Mouse (Mus musculus): ENCODE data around the gene Nelfcd.
A peak's percentile ranks its signal among the peaks of the same experiment; 100 is the strongest.

The Nelfcd gene

DNA sequence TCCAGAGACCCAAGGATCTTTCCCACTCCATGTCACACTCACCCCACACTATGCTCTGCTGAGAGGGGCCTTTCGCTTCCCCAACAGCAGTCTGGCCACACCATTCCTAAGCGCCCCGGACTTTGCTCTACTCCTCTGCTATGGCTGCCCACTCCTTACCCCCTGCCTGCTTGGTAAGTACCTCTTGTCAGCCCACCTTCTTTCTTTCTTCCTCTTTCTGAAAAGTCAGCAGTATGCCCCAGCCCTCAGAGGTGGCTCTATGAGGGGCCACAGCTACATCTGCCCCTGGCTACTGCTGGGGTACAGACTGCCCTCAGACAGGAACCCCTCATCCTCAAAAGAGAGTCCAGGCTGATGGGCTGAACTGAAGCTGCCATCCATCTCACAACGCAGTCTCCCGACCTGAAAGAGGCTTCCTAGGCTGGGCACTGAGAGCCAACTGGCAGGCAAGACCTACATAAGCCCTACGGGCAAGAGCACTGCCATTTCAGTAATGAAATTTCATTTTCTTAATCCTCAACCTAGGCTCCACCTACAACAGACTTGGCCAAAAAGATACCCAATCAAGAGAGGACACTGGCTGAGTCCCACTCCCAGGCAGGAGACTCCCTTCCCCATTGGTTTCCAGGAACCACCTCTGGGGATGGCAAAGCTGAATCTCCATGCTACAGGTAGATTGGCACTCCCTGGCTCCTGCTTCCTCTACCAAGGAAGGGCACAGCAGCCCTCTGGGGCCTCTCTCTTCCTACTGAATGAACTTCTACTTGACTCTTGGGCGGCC lies 21.5 kb downstream of the Nelfcd start:
- no peak for DNase-seq (ENCODE audit: low read depth, low spot score)

DNA sequence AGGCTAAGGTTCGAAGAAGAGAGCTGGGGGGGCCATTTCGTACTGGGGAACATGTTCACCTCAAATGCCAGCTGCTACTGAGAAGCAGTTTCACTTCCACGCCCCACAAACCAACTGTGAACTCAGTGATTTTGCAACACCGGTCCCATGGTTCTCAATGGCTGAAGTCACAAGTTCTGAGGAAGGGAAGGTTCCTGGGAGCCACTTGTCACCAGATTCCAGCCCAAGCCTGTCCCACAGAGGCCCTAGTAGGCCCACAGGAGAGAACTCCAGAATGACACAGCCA lies 22.0 kb downstream of the Nelfcd start:
- DNase-seq (ENCODE audit: low read depth, low spot score), result no peak

- DNase-seq (ENCODE audit: low read depth, low spot score), result no peak
Measured at GRCm38 (mm10) chr2:174438181-174438580, 22.6 kb downstream of the Nelfcd start.

DNA sequence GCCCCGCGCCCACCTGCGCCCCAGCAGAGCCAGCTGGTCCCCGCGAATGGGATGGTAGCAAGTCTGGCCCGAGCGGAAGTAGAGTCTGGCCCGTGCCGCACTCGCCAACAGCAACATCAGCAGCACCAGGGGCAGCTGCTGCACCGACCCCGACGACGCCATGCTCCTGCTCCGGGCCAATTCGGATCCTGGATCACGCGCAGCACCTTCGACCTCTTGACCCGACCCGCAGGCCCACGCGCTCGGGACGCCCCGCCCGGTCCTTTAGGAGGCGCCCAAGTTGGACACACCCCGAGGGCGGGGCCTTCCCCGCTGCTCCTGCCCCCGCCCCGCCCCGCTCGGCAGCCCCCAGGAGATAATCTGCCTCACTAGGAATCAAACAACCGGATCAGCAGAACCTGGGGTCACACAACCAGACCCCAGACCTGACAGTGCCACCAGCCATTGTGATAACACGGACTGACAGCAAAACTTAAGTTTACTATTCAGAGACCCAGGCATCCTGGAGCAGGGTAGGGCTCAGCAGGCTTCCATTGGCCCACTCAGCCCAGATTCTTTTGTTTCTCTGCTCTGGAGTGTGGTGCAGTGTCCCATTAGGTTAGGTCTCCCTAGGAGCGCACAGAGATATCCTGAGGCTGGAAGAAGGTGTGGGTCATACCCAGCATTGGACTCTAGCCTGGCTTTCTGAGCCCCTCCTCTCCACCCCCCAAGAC lies 23.3 kb downstream of the Nelfcd start, which contains the start of gene Ctsz:
TSS of gene Ctsz (minus strand) at position 303 of the 713 bp plus-strand sequence.
- DNase-seq (ENCODE audit: low read depth, low spot score), result peak; percentile 32

GRCm38 (mm10) chr2:174439450-174439838 lies 23.8 kb downstream of the Nelfcd start:
- DNase-seq (ENCODE audit: low read depth, low spot score), result no peak

- no peak for DNase-seq (ENCODE audit: low read depth, low spot score)
Measured at GRCm38 (mm10) chr2:174439961-174440360, 24.4 kb downstream of the Nelfcd start.

GRCm38 (mm10) chr2:174441898-174442297 lies 26.3 kb downstream of the Nelfcd start:
- no peak for DNase-seq (ENCODE audit: low read depth, low spot score)

- DNase-seq (ENCODE audit: low read depth, low spot score), result no peak
Measured at GRCm38 (mm10) chr2:174442460-174442859, 26.9 kb downstream of the Nelfcd start.

DNA sequence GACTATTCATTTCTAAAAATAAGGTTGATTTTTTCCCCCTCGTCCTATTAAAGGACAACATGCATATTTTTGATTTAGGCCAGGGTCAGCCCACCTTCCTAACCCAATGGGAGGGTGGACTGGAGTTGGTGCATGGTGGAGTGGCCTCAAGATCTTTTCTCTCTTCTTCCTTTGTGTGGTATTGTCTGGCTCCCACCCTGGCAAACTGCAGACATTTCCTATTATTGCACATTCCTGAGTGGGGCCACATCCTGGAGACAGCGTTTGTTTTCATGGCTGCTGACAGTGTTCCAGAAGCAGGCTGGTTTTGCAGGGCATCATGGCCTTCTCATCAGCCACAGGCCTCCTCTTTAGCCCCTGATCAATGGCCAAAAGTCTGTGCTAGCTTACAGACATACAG lies 27.4 kb downstream of the Nelfcd start:
- no peak for DNase-seq (ENCODE audit: low read depth, low spot score)

DNA sequence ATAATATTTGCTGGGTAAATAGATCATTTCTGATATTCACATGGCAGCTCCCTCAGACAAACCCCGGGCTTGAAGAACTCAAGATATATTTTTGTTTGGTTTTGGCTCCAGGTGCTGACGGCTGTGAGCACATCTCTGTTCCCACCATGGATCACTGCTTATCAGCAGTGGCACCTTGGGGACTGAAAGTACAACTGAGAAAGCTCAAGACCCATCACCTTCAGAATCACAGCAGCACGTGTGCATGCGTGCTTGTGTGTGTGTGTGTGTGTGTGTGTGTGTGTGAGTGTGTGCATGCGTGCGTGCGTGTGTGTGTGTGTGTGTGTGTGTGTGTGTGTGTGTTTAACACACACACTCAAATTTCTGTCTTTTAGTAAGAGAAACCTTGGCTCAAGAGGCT lies 28.8 kb downstream of the Nelfcd start:
- DNase-seq (ENCODE audit: low read depth, low spot score), result no peak

- no peak for DNase-seq (ENCODE audit: low read depth, low spot score)
Measured at GRCm38 (mm10) chr2:174445018-174445417, 29.4 kb downstream of the Nelfcd start.

DNA sequence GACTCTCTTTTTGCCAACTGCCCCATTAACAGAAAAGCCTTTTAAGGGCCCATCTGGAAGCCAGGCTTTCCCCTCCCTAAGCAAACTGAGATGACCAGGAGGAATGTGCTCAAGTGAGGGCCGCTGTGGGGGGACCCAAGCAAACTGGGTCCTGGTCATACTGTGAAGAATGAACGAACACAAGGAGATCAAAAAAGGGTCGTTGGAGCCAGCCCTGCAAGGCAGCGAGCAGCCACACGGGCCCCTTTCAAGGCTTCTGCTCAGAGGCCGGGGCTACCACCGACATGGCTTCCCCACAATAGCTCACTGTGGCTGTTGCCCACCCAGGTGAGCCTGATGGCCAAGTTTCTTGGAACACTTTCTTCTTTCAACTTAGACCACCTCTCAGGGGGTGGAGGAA lies 30.9 kb downstream of the Nelfcd start:
- no peak for DNase-seq (ENCODE audit: low read depth, low spot score)

DNA sequence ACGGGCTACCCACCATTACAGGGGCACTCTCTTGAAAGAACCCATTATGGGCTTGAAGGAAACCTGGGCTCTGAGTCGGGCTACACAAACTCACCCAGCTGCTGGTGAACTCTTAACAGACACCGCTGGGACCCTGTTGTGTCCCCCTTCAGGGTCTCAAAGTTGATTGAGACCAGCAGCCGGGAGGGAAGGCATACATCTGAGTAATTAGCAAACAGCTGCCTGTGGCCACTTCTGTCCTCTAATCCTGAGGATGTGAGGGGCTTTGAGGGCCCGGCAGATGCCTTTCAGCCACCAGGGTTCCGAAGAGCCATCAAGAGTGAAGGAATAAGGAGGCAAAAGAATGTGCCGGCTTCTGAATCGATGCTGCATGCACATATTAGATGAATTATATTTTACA lies 31.3 kb downstream of the Nelfcd start:
- no peak for DNase-seq (ENCODE audit: low read depth, low spot score)

DNA sequence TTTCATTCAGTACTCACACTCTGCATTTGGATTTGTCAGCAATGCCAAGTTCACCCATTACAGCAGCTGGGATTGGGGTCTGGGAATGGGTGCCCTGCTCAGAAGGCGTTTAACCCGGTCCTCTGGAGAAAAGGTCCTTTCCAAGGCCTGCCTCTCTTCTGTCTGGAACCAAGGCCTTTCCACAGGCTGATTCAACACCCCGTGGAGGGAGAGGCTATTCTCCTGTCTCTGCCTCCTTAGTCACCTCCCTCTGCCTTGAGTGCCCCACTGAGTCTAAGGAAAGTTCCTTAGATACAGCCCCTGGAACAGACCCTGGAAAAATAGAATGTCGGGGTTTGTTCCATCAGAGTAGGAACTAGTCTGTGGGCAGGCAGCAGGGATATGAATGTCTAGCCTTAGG lies 32.8 kb downstream of the Nelfcd start:
- DNase-seq (ENCODE audit: low read depth, low spot score), result no peak

DNA sequence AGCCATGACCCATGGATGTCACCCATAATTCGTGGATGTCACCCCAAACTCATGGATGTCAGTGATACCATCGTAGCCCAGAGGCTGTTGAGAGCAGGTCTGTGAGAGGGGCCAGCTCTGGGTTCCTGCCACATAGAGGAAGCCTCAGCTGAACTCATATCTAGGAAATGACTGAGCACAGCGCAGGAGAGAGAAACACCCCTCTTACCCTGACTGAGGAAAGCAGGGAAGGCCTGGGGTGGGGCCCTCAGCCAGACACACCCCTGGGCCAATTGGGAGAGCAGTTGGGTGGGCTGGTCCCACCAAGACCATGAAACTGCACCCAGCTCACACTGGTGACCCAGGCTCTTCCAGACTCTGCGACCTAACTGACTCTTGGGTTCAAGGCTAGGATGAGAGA lies 34.7 kb downstream of the Nelfcd start, which contains the start of gene Tubb1:
TSS of gene Tubb1 (plus strand) at position 343 of the 400 bp plus-strand sequence.
- DNase-seq (ENCODE audit: low read depth, low spot score), result no peak

DNA sequence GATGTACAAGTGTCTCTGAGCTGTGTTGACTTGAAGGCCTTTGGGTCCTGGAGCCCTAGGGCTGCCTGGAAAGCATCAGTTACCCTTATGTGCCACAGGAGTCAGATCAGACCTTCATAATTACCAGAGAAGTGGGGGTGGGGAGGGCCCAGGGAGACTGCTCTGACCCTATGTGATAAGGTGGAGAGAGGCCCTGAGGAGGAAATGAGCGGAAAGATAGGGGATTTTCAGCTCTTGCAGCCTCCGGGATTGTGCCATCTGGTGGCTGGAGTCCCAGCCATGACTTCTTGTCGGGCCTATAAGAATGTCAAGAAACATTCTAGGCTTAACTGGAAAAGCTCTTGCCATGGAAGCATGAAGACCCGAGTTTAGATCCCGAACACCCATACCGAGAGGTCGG lies 38.1 kb downstream of the Nelfcd start:
- no peak for DNase-seq (ENCODE audit: low read depth, low spot score)

- no peak for DNase-seq (ENCODE audit: low read depth, low spot score)
Measured at GRCm38 (mm10) chr2:174459365-174459764, 43.8 kb downstream of the Nelfcd start.

- no peak for DNase-seq (ENCODE audit: low read depth, low spot score)
Measured at GRCm38 (mm10) chr2:174463370-174463769, 47.8 kb downstream of the Nelfcd start.

- peak; percentile 81 for DNase-seq (ENCODE audit: low read depth, low spot score)
Measured at GRCm38 (mm10) chr2:174463789-174464523, 48.4 kb downstream of the Nelfcd start, which contains the start of gene Atp5e. TSS of gene Atp5e (minus strand) at chr2:174464105.

DNA sequence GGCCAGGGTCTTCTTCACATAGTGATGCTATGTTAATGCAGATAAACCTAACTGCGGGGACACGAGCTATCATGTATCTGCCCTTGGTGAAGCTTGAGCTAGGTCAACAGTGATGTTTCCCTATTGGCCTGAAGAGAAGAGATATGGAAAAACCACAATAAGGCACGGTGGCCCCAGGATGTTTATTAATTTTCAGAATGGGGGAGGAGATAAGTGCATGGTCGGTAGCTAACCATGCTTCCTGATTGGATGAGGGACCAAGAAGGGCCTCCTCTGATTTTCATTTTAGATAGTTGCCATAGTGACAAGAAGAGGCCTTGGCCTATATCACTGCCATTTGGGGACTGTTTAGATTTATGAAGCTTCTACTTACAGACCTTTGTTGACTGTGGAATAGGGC lies 54.7 kb downstream of the Nelfcd start:
- no peak for DNase-seq (ENCODE audit: low read depth, low spot score)

GRCm38 (mm10) chr2:174470786-174471405 lies 55.3 kb downstream of the Nelfcd start:
- DNase-seq (ENCODE audit: low read depth, low spot score), result no peak

- no peak for DNase-seq (ENCODE audit: low read depth, low spot score)
Measured at GRCm38 (mm10) chr2:174472407-174472806, 56.8 kb downstream of the Nelfcd start.
